Mouse (Mus musculus) layer of hippocampus, adult 2 months (tissue): ENCODE measurements around the gene Gjc1. TPM values are rescaled to one million over a fixed set of nuclear protein-coding genes. Genes with fewer than 3 reads are reported as not detected.
A peak's percentile ranks its signal among the peaks of the same experiment; 100 is the strongest.

Source experiments
- DNase-seq, 2 experiments: peaks; one replicate each; pipeline ENCODE4 v3.0.0; 2022; ENCODE audit warnings: low spot score in 2 of 2
- H3K27ac ChIP-seq: fragments of 200-600 bp; 2 replicates; pipeline ENCODE4 v1.8.1; 2022
- H3K4me3 ChIP-seq: fragments of 200-600 bp; 2 replicates; pipeline ENCODE4 v1.8.1; 2022; ENCODE audit warnings: mild to moderate bottlenecking
- CTCF ChIP-seq: fragments of 200-600 bp; conservative IDR thresholded peaks from 2 replicates; pipeline ENCODE4 v1.8.1; 2022; ENCODE audit warnings: antibody characterized with exemption, mild to moderate bottlenecking, moderate library complexity
- total RNA-seq, 2 experiments: library from RNA; stranded (reverse); gene quantifications; 2 replicates each; pipeline ENCODE4 v1.2.3; 2021

Gjc1 gene
- total RNA-seq, 2 experiments from 2014 or later, result 4.7 TPM

DNA sequence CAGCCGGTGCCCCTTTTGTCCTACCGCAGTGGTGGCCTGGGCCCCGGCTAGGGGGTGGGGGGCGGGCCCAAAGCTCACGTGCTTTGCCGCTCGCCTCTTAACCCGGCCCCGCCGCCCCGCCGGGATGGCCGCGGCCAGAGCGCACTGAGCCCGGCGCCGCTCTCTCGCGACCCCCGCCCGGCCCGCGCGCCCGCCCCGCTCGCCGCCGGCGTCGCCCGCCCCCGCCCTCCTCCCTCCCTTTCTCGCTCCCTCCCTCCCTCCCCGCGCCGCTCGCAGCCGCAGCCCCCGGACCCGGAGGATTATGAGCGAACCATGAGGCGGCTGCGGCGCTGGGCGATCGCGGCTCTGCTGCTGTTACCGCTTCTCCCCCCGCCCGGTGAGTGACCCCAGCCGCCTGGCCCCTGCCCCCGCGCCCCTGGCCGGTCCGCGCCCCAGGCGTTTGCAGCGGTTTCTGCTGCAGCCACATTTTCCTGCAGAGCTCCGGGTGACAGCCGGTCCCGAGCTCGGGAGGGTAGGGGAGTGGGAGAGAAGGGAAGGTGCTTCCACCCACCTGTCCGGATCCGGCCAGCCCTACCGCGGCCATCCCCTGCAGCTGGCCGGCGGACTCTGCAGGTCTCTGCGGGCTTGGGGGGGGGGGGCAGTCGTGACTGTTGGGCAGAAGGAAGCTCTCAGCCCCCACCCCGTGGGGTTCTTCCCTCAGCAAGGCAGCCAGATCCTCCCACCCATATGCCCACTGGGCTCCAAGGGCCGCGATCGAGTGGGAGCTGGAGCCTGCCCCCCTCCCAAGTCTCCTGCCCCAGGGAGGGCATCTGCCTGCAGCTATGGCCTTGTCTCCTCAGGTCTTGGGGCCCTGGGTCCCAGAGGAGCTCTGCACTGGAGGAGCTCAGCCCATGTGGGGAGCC is 57.9 kb downstream of the Gjc1 start, which contains the start of gene Adam11:
TSS of gene Adam11 (plus strand) at position 131 of the 902 bp plus-strand sequence.
- peak within 1 kb of the TSS; percentile 95 for H3K4me3 ChIP-seq
- TF ChIP-seq CTCF, result no peak

GRCm38 (mm10) chr11:102760805-102761308 is 58.6 kb downstream of the Gjc1 start:
- peak overlapping the region; percentile 95 for H3K4me3 ChIP-seq
- peak overlapping the region; percentile 99; the same call in 1 of the 2 replicates for H3K27ac ChIP-seq
- no peak for DNase-seq
- TF ChIP-seq CTCF, result no peak

More for the DNA sequence above, 57.9 kb downstream of the Gjc1 start, which contains the start of gene Adam11:
- no peak for DNase-seq
- peak within 1 kb of the TSS; percentile 99 for H3K27ac ChIP-seq

DNA sequence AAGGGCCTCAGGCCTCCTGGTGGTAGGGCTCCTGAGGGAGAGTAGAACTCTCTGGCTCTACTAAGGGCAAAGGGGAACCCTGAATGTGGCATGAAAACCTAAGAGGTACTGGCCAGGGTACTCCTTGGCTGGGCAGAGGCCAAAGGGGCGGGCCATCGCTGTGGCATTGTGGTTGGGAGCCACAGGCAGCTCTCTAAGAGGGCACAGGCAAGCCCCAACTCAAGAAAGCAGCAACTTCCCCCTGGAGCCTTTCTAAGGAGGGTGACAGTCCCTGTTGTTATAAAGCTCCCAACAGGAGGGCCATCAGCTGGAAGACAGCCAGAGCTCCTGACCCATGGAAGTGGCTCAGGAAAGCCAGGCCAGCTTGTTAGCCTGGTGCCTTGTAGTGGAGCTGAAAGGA is 60.5 kb downstream of the Gjc1 start:
- Histone ChIP-seq H3K27ac (no peak overlapping the region), H3K4me3 (no peak overlapping the region)
- DNase-seq, result no peak
- TF ChIP-seq CTCF, result no peak

GRCm38 (mm10) chr11:102755391-102755790 is 64.1 kb downstream of the Gjc1 start:
- no peak for TF ChIP-seq CTCF
- H3K4me3 ChIP-seq, result no peak overlapping the region
- H3K27ac ChIP-seq, result no peak overlapping the region
- DNase-seq, result no peak

DNA sequence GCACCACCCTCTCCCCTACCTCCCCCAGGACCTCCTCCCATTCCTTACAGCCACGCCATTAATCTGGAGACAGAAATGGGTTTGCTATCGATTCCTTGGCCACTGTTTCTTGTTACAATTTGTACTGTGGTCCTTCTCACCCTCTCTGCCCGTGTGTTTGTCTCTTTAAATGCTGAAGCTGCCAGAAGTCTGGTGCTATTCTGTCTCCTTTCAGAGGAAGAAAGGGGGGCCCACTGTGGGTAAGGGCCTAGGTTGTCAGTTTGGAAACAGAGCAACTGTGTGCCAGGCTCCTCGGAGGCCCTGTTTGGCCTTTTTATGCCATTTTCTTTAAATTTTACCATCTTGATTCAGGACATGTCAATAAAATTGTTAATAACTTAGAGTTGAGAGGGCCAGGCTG is 65.1 kb downstream of the Gjc1 start:
- no peak for TF ChIP-seq CTCF
- Histone ChIP-seq H3K27ac (peak overlapping the region; percentile 49; the same call in 1 of the 2 replicates), H3K4me3 (peak overlapping the region; percentile 8; the same call in 1 of the 2 replicates)
- no peak for DNase-seq

DNA sequence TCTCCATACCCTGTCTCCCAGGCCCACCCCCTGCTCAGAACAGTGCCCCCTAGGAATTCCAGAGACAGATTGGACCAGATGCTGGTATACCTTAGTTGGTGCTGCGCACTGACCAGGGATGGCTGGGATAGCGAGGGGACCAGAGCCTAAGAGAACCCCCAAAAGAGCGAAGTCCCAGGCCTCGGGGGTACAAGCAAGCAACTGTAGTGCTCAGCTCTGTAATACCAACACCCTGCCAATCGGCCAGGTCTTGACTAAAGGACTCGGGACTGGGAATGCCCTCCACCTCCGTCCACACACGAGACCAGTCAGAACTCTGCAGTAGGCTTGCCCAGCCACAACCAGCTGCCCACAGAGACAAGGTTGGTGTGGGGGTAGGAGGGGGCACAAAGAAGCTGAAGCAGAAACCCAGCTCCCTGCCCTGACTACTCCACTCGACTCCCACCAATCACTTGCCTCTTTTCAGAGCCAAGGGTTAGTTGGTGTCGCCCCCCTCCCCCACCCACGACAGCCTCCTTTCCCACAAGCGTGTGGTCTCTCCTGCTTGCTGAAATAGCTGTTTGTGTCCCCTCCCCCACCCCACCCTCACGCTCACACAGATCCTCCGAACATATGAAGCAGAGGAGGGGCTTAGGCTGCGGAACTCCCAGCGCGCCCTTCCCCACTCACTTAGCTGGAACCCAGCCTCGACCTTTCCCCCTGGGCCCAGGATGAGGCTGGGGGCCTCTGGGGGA is 65.7 kb downstream of the Gjc1 start:
- Histone ChIP-seq H3K27ac (peak overlapping the region; percentile 49; the same call in 1 of the 2 replicates), H3K4me3 (peak overlapping the region; percentile 18; the same call in 1 of the 2 replicates)
- TF ChIP-seq CTCF, result no peak
- no peak for DNase-seq

DNA sequence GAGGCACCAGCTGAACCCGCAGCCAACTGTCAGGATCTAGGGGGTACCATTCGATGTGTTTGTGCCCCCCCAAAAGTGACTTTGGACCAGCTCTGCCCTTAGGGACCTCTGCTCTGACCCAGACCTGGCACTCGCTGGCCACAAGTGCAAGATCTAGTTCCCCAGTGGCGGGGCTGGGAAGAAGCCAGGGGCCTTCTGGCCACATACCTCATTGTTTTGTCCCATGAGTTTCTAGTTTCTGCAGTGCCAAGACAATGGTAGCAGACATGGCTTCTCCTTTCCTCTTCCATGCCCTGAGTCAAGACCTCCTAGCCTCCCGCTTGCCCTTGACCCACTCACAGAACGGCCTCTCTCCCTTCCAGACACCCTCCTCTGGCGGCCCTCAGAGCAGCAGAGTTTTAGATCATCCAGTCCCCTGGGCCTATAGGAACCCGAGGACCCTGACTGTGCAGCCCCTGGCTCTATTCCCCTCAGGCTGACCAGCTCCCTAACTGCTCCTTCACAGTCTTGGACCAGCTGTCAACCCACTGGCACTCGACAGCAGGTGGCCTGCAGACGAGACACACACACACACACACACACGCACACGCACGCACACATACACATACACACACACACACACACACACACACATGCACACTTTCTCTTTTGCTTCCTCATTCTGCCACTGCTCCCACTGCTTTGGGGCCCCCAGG is 66.5 kb downstream of the Gjc1 start:
- no peak for TF ChIP-seq CTCF
- H3K4me3 ChIP-seq, result no peak overlapping the region
- no peak overlapping the region for H3K27ac ChIP-seq
- DNase-seq, result no peak

GRCm38 (mm10) chr11:102749712-102750111 is 69.8 kb downstream of the Gjc1 start:
- no peak overlapping the region for H3K27ac ChIP-seq
- no peak for TF ChIP-seq CTCF
- DNase-seq, result no peak
- no peak overlapping the region for H3K4me3 ChIP-seq

Other genes starting within 250 kb of the Gjc1 start
- 1 to 10 TPM; 3.9 to 4.2 TPM for gene Gm11627, start 240.2 kb downstream of the Gjc1 start, total RNA-seq
- 1 to 10 TPM; 7.5 to 9.2 TPM for gene Fzd2, start 215.3 kb downstream of the Gjc1 start, total RNA-seq
- gene Meioc, start 156.0 kb downstream of the Gjc1 start, total RNA-seq, result not detected
- 10 to 100 TPM; 33.5 to 44.7 TPM for gene Ccdc43, start 121.9 kb downstream of the Gjc1 start, total RNA-seq
- 100 to 1,000 TPM; 192 to 212 TPM for gene Adam11, start 58.3 kb downstream of the Gjc1 start, total RNA-seq
- 1 to 10 TPM; 3.5 to 4.5 TPM for gene Higd1b, start 16.1 kb upstream of the Gjc1 start, total RNA-seq
- 100 to 1,000 TPM; 129 to 139 TPM for gene Eftud2, start 61.3 kb upstream of the Gjc1 start, total RNA-seq
- 1 to 10 TPM; 1.5 to 3.0 TPM for gene Ccdc103, start 61.5 kb upstream of the Gjc1 start, total RNA-seq
- under 1 TPM in 1 of 2 experiments, not detected in 1; 0.37 TPM for gene Fam187a, start 65.5 kb upstream of the Gjc1 start, total RNA-seq
- 100 to 1,000 TPM; 332 to 341 TPM for gene Gfap, start 81.2 kb upstream of the Gjc1 start, total RNA-seq
- gene Kif18b, start 105.4 kb upstream of the Gjc1 start, total RNA-seq, result under 1 TPM; 0.27 to 0.74 TPM
- gene C1ql1, start 127.0 kb upstream of the Gjc1 start, total RNA-seq, result 10 to 100 TPM; 17.5 to 18.5 TPM
- 100 to 1,000 TPM; 169 to 173 TPM for gene Nmt1, start 208.5 kb upstream of the Gjc1 start, total RNA-seq
- gene Dcakd, start 208.6 kb upstream of the Gjc1 start, total RNA-seq, result 10 to 100 TPM; 77.1 to 80.3 TPM